Mouse (Mus musculus): ENCODE measurements around the gene Uts2r.
A peak's percentile ranks its signal among the peaks of the same experiment; 100 is the strongest.

Uts2r gene

DNA sequence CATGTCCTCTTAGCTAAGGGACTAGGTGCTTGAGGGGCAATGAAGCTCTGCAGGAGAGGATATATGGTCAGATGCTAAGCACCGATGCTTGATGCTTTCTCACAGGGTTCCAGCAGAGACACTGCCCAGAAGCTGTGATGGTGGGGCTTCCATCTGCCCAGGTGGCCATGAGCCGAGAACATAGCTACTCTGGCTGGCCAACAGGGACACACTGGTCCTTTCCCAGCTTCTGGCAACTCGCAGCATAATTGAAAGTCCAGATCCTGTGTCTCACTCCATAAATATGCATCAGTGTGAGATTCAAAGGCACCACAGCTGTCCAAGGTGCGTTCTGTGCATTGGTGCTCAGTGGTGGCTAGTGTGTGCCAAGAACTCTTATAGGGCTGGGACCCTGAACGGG is 13.1 kb downstream of the Uts2r start:
- DNase-seq: no peak

GRCm38 (mm10) chr11:121174234-121174633 is 14.2 kb downstream of the Uts2r start:
- DNase-seq: no peak

DNA sequence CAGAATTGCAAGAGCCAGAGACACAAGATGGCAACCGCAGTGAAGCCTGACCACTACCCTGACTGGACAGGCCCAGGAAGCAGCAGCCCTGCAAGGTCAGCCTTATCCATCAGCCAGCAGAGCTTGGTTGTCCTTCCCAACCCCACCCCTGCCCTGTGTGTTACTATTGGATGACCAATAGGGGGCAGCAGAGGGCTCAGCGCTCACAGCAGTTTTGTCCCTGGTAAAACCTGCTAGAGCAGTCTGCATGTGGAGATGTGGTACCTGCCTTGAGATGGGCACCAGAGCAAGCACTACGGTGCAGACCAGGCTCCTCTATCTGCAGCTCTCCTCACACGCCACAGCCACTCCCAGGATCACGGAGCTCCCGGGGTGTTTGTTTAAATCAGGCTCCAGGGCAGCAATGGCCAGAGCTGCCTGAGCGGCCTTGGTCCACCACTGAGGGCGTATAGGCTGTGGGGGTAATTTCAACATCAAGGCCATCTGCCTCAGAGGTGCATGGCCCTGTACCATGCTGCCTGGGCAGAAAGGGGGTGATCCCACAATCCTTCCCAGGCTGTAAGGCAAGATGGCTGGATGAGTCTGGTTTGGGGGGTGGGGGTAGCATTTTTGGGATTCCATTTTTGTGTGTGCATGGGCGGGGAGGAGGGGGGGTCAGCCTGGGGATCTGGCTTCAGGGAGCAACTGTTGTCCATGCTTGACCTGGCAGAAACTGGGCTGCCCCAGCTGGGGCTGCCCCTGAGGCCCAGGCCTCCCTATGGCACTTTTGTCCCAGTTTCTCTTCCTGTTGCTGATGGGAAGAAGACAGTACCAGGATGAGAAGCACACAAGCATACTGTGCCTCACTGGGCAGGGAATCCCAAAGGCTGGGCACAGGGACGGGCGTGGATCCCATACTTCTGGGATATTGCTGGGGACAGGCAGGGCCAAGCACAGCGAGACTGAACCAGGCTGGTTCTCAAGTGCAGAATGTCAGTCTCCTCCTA is 16.5 kb downstream of the Uts2r start:
- DNase-seq: peak; percentile 54

GRCm38 (mm10) chr11:121189681-121190080 is 29.6 kb downstream of the Uts2r start:
- peak; percentile 42 for DNase-seq

- DNase-seq: no peak
Measured at GRCm38 (mm10) chr11:121192742-121193141, 32.7 kb downstream of the Uts2r start.

DNA sequence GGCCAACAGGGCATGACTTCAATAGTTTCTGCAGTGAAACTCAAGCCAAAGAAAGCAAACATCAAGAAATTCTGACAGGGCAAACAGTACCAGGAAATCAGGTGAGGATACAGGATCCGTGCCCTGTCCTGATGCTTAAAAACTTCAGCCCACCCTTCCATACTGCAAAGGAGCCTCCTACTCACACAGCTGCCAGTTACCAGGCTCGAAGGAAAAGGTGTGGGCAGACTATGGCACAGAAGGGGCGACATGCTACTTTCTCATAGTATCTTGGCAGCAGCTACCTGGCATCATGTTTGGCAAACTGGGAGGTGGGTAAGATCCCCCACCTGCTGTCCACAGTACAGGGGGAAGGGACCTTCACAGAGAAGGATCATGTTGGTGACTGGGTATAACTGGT is 33.3 kb downstream of the Uts2r start:
- DNase-seq: no peak

- DNase-seq: no peak
Measured at GRCm38 (mm10) chr11:121198622-121199021, 38.6 kb downstream of the Uts2r start.

- DNase-seq: no peak
Measured at GRCm38 (mm10) chr11:121199851-121200250, 39.8 kb downstream of the Uts2r start.

- DNase-seq: no peak
Measured at GRCm38 (mm10) chr11:121200781-121201180, 40.7 kb downstream of the Uts2r start.

DNA sequence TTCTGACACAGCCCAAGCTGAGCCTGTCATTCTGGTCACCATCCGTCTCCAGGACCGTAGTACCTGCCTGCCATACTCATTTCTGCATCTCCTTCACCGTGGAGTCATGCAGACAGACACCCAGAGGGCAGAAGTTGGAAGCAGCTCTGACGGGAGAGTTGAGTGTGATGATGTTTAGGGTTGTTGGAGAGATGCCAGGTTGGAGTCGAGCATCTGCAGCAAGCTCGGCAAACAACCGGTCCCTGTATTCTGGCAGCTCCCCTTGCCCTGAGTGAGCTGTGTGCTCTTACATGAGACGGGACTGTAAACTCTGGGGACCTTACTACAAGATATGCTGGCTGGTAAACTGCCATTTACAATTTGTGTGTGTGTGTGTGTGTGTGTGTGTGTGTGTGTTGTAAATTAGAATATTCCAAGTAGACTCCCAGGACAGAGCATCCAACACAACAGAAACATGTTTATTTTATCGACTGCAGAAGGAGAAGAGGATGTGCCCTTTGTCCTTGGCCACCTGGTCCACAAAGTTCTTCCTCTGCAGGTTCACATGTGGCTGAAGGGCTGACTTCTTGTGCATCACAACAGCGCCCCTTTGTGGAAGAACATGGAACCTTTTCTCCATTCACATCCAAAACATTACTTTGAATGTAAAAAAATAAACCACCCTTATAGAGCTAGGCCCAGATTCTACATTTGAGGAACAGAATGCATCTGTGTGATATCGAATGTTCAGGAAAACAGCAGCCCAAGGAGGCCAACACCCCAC is 41.5 kb downstream of the Uts2r start:
- no peak for DNase-seq

- no peak for DNase-seq
Measured at GRCm38 (mm10) chr11:121203859-121204160, 43.7 kb downstream of the Uts2r start.

GRCm38 (mm10) chr11:121204161-121205006 is 44.3 kb downstream of the Uts2r start, which contains the start of the genes Hexdc and Ogfod3:
TSS of gene Hexdc (plus strand) at chr11:121204433.
TSS of gene Ogfod3 (minus strand) at chr11:121204711.
- DNase-seq: peak; percentile 93
